Mouse (Mus musculus) heart, adult 2 months (tissue): ENCODE data around the gene Svbp.

Source experiments
- CTCF ChIP-seq: fragments of 200-600 bp; IDR thresholded peaks from 2 replicates; pipeline ENCODE4 v1.8.1; 2022; ENCODE audit warnings: antibody characterized with exemption, mild to moderate bottlenecking, moderate library complexity
- EP300 ChIP-seq: fragments of 200-500 bp; IDR thresholded peaks from 2 replicates; pipeline ENCODE4 v1.6.1; 2011; ENCODE audit warnings: low read depth, low read length, control low read depth; ENCODE audit not compliant: insufficient read depth

DNA sequence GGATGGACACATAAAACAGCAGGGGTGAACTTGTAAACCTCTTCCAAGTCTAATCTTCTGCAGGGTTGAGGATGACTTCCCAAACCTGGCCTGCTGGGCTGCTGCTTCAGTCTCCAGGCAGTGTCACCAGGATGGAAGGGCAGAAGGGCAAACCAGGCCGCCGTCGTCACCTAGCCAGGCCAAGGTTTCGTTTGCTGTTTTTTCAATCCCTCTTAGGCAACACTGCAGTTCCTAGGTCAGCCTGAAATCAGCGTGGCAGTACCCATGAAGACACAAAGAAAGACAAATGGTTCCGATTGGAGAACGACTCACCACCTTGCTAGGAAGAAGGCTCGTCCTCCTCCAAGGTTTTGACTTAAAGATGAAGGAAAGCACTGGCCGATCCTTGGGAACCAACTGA is 30.6 kb downstream of the Svbp start:
- TF ChIP-seq CTCF (no peak), EP300 (no peak)
